Mouse (Mus musculus) ES-E14 (cell line): ENCODE measurements around the gene Tmem221. TPM values are rescaled to one million over a fixed set of nuclear protein-coding genes. Genes with fewer than 3 reads are reported as not detected.

Experiments used
- DNase-seq: peaks from one replicate; pipeline ENCODE4 v3.0.0-alpha.2; 2013; ENCODE audit warnings: low read depth, low spot score
- H3K27ac ChIP-seq: 2 replicates; pipeline ENCODE4 v1.5.1; 2012; ENCODE audit warnings: low read depth, mild to moderate bottlenecking, low read length, moderate library complexity, mixed read lengths; ENCODE audit not compliant: poor library complexity, insufficient read depth, severe bottlenecking
- H3K36me3 ChIP-seq: 2 replicates; pipeline ENCODE4 v1.6.1; 2012; ENCODE audit warnings: mild to moderate bottlenecking, low read length, moderate library complexity, mixed read lengths; ENCODE audit not compliant: control insufficient read depth, poor library complexity, insufficient read depth, severe bottlenecking
- H3K4me1 ChIP-seq, 2 experiments: fragments of 150-350 bp in 1 of 2; sonication (generic) in 1 of 2; 2 replicates each; pipeline ENCODE4 v1.6.1; 2012; ENCODE audit warnings: low read length in 2 of 2, mild to moderate bottlenecking in 1 of 2, mixed read lengths in 1 of 2; ENCODE audit not compliant: control insufficient read depth in 2 of 2, insufficient read depth in 2 of 2, poor library complexity in 1 of 2
- H3K4me3 ChIP-seq, 2 experiments: fragments of 150-350 bp in 1 of 2; sonication (generic) in 1 of 2; 2 replicates each; pipeline ENCODE4 v1.5.1; 2012; ENCODE audit warnings: low read length in 2 of 2, low read depth in 1 of 2, mild to moderate bottlenecking in 1 of 2, mixed read lengths in 1 of 2; ENCODE audit not compliant: insufficient read depth in 1 of 2, poor library complexity in 1 of 2, severe bottlenecking in 1 of 2
- H3K9ac ChIP-seq: 2 replicates; pipeline ENCODE4 v1.6.1; 2012; ENCODE audit warnings: low read depth, mild to moderate bottlenecking, low read length, mixed read lengths; ENCODE audit not compliant: poor library complexity, insufficient read depth, severe bottlenecking
- H3K9me3 ChIP-seq: fragments of 150-350 bp; sonication (generic); 2 replicates; pipeline ENCODE4 v1.6.1; 2012; ENCODE audit warnings: low read depth, mild to moderate bottlenecking, low read length; ENCODE audit not compliant: control insufficient read depth, insufficient read depth
- CHD2 ChIP-seq: IDR thresholded peaks from 2 replicates; pipeline ENCODE4 v1.6.1; 2014; ENCODE audit warnings: mild to moderate bottlenecking, low read depth, low read length, inconsistent platforms
- HCFC1 ChIP-seq: IDR thresholded peaks from 2 replicates; pipeline ENCODE4 v1.6.1; 2012; ENCODE audit warnings: low read length, inconsistent platforms, borderline replicate concordance; ENCODE audit not compliant: insufficient read depth
- MAFK ChIP-seq: IDR thresholded peaks from 2 replicates; pipeline ENCODE4 v1.6.1; 2014; ENCODE audit warnings: mild to moderate bottlenecking, low read depth, low read length, inconsistent platforms; ENCODE audit not compliant: insufficient read depth
- ZC3H11A ChIP-seq: IDR thresholded peaks from 2 replicates; pipeline ENCODE4 v1.6.1; 2012; ENCODE audit warnings: low read depth, mild to moderate bottlenecking, inconsistent platforms, low read length, borderline replicate concordance
- ZNF384 ChIP-seq: IDR thresholded peaks from 2 replicates; pipeline ENCODE4 v1.6.1; 2012; ENCODE audit warnings: low read depth, low read length, inconsistent platforms
- in situ Hi-C, 2 experiments: fragments of 600-800 bp; cut with MboI; formaldehyde crosslinking; loops; one replicate each; pipeline ENCODE4 v1.15.1; 2025; ENCODE audit warnings: low sequenced_read_pairs in 2 of 2, inconsistent platforms in 1 of 2; ENCODE audit not compliant: unreplicated experiment in 2 of 2
- total RNA-seq: library from RNA; depleted of rRNA; stranded (reverse); fragments of 300-350 nt; gene quantifications from 2 replicates; pipeline ENCODE4 v1.2.3, GENCODE M21; 2012

Tmem221 gene
- total RNA-seq, 1 experiment, result 0.18 TPM

GRCm38 (mm10) chr8:71580201-71580600 lies 21.5 kb upstream of the Tmem221 start:
- Histone ChIP-seq H3K36me3 (peaks cover 9% of the 10 kb centered on the region; the same call in 1 of the 2 replicates), H3K9me3 (no peaks in the 10 kb centered on the region), H3K27ac (no peak overlapping the region), H3K9ac (no peak overlapping the region), H3K4me1 (peaks cover 0 to 19% of the 10 kb centered on the region in 2 experiments; a peak in 1 of 4 replicates), H3K4me3 (peak overlapping the region; percentile 29 to 31; a peak in 3 of 4 replicates)
- DNase-seq, result no peak
- TF ChIP-seq ZC3H11A (no peak), CHD2 (no peak), ZNF384 (no peak), MAFK (no peak), HCFC1 (no peak)
- in situ Hi-C loops, result no loop called here

GRCm38 (mm10) chr8:71579476-71579875 lies 20.8 kb upstream of the Tmem221 start:
- peaks cover 0 to 16% of the 10 kb centered on the region in 2 experiments; a peak in 1 of 4 replicates for H3K4me1 ChIP-seq
- no peak for DNase-seq
- H3K9me3 ChIP-seq, result no peaks in the 10 kb centered on the region
- H3K9ac ChIP-seq, result peak overlapping the region; percentile 45
- no peak overlapping the region for H3K27ac ChIP-seq
- H3K36me3 ChIP-seq, result peaks cover 5% of the 10 kb centered on the region; the same call in 1 of the 2 replicates
- no peak for TF ChIP-seq HCFC1
- no peak for TF ChIP-seq ZC3H11A
- no peak for TF ChIP-seq CHD2
- TF ChIP-seq MAFK, result no peak
- no peak for TF ChIP-seq ZNF384
- peak overlapping the region; percentile 17 to 33; a peak in 3 of 4 replicates for H3K4me3 ChIP-seq
- in situ Hi-C loops, result no loop called here

GRCm38 (mm10) chr8:71579009-71579408 lies 20.3 kb upstream of the Tmem221 start:
- Histone ChIP-seq H3K4me3 (no peak overlapping the region; a peak in 1 of 4 replicates), H3K9ac (no peak overlapping the region), H3K9me3 (no peaks in the 10 kb centered on the region), H3K36me3 (peaks cover 3% of the 10 kb centered on the region; the same call in 1 of the 2 replicates), H3K4me1 (peaks cover 0 to 16% of the 10 kb centered on the region in 2 experiments; a peak in 1 of 4 replicates), H3K27ac (no peak overlapping the region)
- DNase-seq, result no peak
- in situ Hi-C loops, result no loop called here
- TF ChIP-seq ZC3H11A, result no peak
- no peak for TF ChIP-seq ZNF384
- no peak for TF ChIP-seq MAFK
- TF ChIP-seq HCFC1, result no peak
- TF ChIP-seq CHD2, result no peak

GRCm38 (mm10) chr8:71577856-71578387 lies 19.3 kb upstream of the Tmem221 start:
- Histone ChIP-seq H3K9ac (no peak overlapping the region), H3K9me3 (no peaks in the 10 kb centered on the region), H3K4me1 (peaks cover 0 to 16% of the 10 kb centered on the region in 2 experiments; a peak in 1 of 4 replicates), H3K4me3 (no peak overlapping the region), H3K36me3 (peaks cover 3% of the 10 kb centered on the region; the same call in 1 of the 2 replicates), H3K27ac (no peak overlapping the region)
- no peak for TF ChIP-seq MAFK
- no peak for TF ChIP-seq HCFC1
- no peak for TF ChIP-seq CHD2
- DNase-seq, result no peak
- in situ Hi-C loops, result no loop called here

GRCm38 (mm10) chr8:71575020-71575419 lies 16.3 kb upstream of the Tmem221 start:
- DNase-seq, result no peak
- Histone ChIP-seq H3K4me1 (peaks cover 0 to 11% of the 10 kb centered on the region in 2 experiments; a peak in 2 of 4 replicates), H3K4me3 (no peak overlapping the region), H3K36me3 (no peaks in the 10 kb centered on the region), H3K27ac (no peak overlapping the region), H3K9ac (no peak overlapping the region), H3K9me3 (no peaks in the 10 kb centered on the region)
- TF ChIP-seq MAFK (peak; percentile 53; the same call in 1 of the 2 replicates), HCFC1 (no peak)
- in situ Hi-C loops, result no loop called here
